Mouse (Mus musculus) neural tube, embryonic 14.5 days (tissue): ENCODE data around the gene Agrp. TPM values are rescaled to one million over a fixed set of nuclear protein-coding genes. Genes with fewer than 3 reads are reported as not detected.

Experiments
- ATAC-seq: fragments of 200-750 bp; cut with Nextera tagmentation; 2 replicates; pipeline ENCODE4 v1.8.0; 2017; ENCODE audit warnings: low read depth, mild to moderate bottlenecking, moderate TSS enrichment, moderate library complexity
- H3K27ac ChIP-seq: fragments of 300-500 bp; sonication (generic); 2 replicates; pipeline ENCODE4 v1.5.1; 2014; ENCODE audit warnings: low read depth, mild to moderate bottlenecking, control low read depth, low read length, moderate library complexity, mixed read lengths
- H3K27me3 ChIP-seq: fragments of 300-500 bp; sonication (generic); 2 replicates; pipeline ENCODE4 v1.6.1; 2014; ENCODE audit warnings: low read length; ENCODE audit not compliant: control insufficient read depth, insufficient read depth
- H3K36me3 ChIP-seq: fragments of 300-500 bp; sonication (generic); 2 replicates; pipeline ENCODE4 v1.6.1; 2014; ENCODE audit warnings: low read length, mixed read lengths; ENCODE audit not compliant: control insufficient read depth, insufficient read depth
- H3K4me1 ChIP-seq: fragments of 300-500 bp; sonication (generic); 2 replicates; pipeline ENCODE4 v1.6.1; 2014; ENCODE audit warnings: low read length; ENCODE audit not compliant: control insufficient read depth, insufficient read depth
- H3K4me2 ChIP-seq: fragments of 300-500 bp; sonication (generic); 2 replicates; pipeline ENCODE4 v1.6.1; 2014; ENCODE audit warnings: mild to moderate bottlenecking, low read depth, low read length, control low read depth
- H3K4me3 ChIP-seq: fragments of 300-500 bp; sonication (generic); 2 replicates; pipeline ENCODE4 v1.5.1; 2014; ENCODE audit warnings: low read depth, low read length, control low read depth, mixed read lengths
- H3K9ac ChIP-seq: fragments of 300-500 bp; sonication (generic); replicated peaks from 2 replicates; pipeline ENCODE4 v1.6.1; 2014; ENCODE audit warnings: low read depth, mild to moderate bottlenecking, control low read depth, low read length, mixed read lengths
- H3K9me3 ChIP-seq: fragments of 300-500 bp; sonication (generic); 2 replicates; pipeline ENCODE4 v1.6.1; 2016; ENCODE audit warnings: low read length; ENCODE audit not compliant: control insufficient read depth
- WGBS: fragments of 180-500 bp; shearing (Covaris S2); extraction: QIAGEN DNeasy Blood & Tissue Kit; methylation state at CpG from one replicate; pipeline ENCODE4 v1.1.7; 2014; 5-methylcytosine and 5-hydroxymethylcytosine counted together
- polyA plus RNA-seq: library from polyadenylated mRNA; unstranded; fragments of >200 nt; fragmentation: Nextera tagmentation; extraction: Ambion mirVana; gene quantifications from 2 replicates; pipeline ENCODE4 v1.2.1, GENCODE M21; 2014

Gene Agrp
- polyA plus RNA-seq, 1 experiment from 2014 or later: 1.3 TPM

- Histone ChIP-seq H3K27ac (no peak overlapping the region), H3K9ac (no peak overlapping the region), H3K4me2 (no peak overlapping the region), H3K9me3 (no peaks in the 10 kb centered on the region), H3K4me3 (no peak overlapping the region), H3K36me3 (peaks cover 24% of the 10 kb centered on the region), H3K27me3 (no peaks in the 10 kb centered on the region), H3K4me1 (no peaks in the 10 kb centered on the region)
- WGBS: 80% methylated on average over 2 of the region's 2 CpGs
- 0 out of 2 replicates have a peak, but pooled peaks have one; percentile 23 for ATAC-seq
Observed at GRCm38 (mm10) chr8:105527110-105527509, 110.1 kb downstream of the Agrp start.

GRCm38 (mm10) chr8:105522890-105523289 lies 114.3 kb downstream of the Agrp start:
- WGBS: 72% methylated on average over 9 of the region's 9 CpGs
- peaks cover 14% of the 10 kb centered on the region for H3K4me1 ChIP-seq
- H3K9ac ChIP-seq: no peak overlapping the region
- H3K4me2 ChIP-seq: no peak overlapping the region
- no peak overlapping the region for H3K4me3 ChIP-seq
- H3K9me3 ChIP-seq: no peaks in the 10 kb centered on the region
- no peak overlapping the region for H3K27ac ChIP-seq
- H3K27me3 ChIP-seq: no peaks in the 10 kb centered on the region
- H3K36me3 ChIP-seq: peaks cover 19% of the 10 kb centered on the region
- no peak for ATAC-seq

DNA sequence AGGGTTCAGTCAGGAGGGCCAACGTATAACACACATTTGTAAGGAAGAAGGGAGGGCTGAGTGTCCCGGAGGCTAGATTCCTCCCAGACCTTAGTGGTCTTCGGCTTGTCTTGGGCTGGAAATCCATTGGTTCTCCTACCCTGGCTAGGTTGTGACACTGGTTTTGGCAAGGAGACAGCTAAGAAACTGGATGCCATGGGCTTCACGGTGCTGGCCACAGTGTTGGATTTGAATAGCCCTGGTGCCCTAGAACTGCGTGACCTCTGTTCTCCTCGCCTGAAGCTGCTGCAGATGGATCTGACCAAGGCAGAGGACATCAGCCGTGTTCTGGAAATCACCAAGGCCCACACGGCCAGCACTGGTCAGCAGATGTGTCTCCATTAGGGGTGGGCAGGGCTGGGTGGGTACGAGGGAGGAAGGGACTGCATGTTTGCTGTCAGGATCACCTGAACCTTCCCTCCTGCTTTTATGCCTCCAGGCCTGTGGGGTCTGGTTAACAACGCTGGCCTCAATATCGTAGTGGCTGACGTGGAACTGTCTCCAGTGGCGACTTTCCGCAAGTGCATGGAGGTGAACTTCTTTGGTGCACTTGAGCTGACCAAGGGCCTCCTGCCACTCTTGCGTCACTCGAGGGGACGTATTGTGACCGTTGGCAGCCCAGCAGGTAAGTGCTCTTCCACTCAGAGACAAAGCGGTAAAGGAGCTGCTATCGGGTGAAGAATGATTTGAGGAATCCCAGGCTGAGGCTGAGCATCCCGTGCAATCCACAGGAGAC lies 115.0 kb downstream of the Agrp start:
- Histone ChIP-seq H3K4me1 (peaks cover 14% of the 10 kb centered on the region), H3K9me3 (no peaks in the 10 kb centered on the region), H3K27ac (no peak overlapping the region), H3K36me3 (peaks cover 17% of the 10 kb centered on the region), H3K4me2 (no peak overlapping the region), H3K27me3 (no peaks in the 10 kb centered on the region; the same call in 1 of the 2 replicates), H3K9ac (no peak overlapping the region), H3K4me3 (no peak overlapping the region)
- 86% methylated on average over 21 of the region's 21 CpGs for WGBS
- ATAC-seq: no peak

GRCm38 (mm10) chr8:105521061-105521460 lies 116.1 kb downstream of the Agrp start:
- peaks cover 17% of the 10 kb centered on the region for H3K4me1 ChIP-seq
- 0 out of 2 replicates have a peak overlapping the region, but pooled peaks have one; percentile 10 for H3K27ac ChIP-seq
- WGBS: 0% methylated on average over 3 of the region's 3 CpGs
- H3K27me3 ChIP-seq: no peaks in the 10 kb centered on the region; the same call in 1 of the 2 replicates
- H3K36me3 ChIP-seq: peaks cover 17% of the 10 kb centered on the region
- no peak overlapping the region for H3K9ac ChIP-seq
- no peak overlapping the region for H3K4me3 ChIP-seq
- H3K4me2 ChIP-seq: no peak overlapping the region
- no peaks in the 10 kb centered on the region for H3K9me3 ChIP-seq
- ATAC-seq: no peak

DNA sequence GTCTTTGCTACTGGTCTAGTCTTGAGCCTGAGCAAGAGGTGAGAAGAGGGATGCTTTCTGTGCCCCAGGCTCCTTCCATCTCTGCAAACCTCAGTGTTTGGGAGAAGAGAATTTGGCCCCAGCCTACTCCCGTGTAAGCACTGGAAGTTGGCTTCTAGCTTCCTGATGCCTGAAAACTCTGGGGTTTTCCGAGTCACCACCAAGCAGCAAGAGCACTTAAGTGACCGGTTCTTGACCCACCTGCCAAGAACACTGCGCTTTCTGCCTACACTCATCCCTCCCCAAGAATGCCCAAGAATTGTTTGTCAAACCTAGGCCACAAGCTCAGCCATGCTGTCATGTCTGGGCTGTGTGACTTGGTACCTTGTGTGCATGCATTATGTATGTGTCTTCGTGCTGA lies 116.7 kb downstream of the Agrp start:
- Histone ChIP-seq H3K27me3 (no peaks in the 10 kb centered on the region; the same call in 1 of the 2 replicates), H3K4me2 (no peak overlapping the region), H3K9me3 (no peaks in the 10 kb centered on the region), H3K4me3 (no peak overlapping the region), H3K4me1 (peaks cover 18% of the 10 kb centered on the region), H3K9ac (no peak overlapping the region), H3K36me3 (peaks cover 17% of the 10 kb centered on the region), H3K27ac (no peak overlapping the region)
- 28% methylated on average over 5 of the region's 5 CpGs for WGBS
- no peak for ATAC-seq

- no peak overlapping the region for H3K27ac ChIP-seq
- WGBS: 0% methylated on average over 2 of the region's 2 CpGs
- H3K9ac ChIP-seq: no peak overlapping the region
- ATAC-seq: no peak
- no peaks in the 10 kb centered on the region; the same call in 1 of the 2 replicates for H3K27me3 ChIP-seq
- peak overlapping the region; percentile 94 for H3K4me2 ChIP-seq
- H3K4me1 ChIP-seq: peaks cover 18% of the 10 kb centered on the region
- no peak overlapping the region for H3K4me3 ChIP-seq
- peaks cover 9% of the 10 kb centered on the region for H3K36me3 ChIP-seq
- H3K9me3 ChIP-seq: no peaks in the 10 kb centered on the region
Observed at GRCm38 (mm10) chr8:105519591-105519990, 117.6 kb downstream of the Agrp start.

- WGBS: under 1% methylated on average over 63 of the region's 68 CpGs
- H3K36me3 ChIP-seq: 0 out of 2 replicates have a peak, but pooled peaks cover 8% of the 10 kb centered on the region
- 0 out of 2 replicates have a peak within 1 kb of the TSS, but pooled peaks have one; percentile 28 for H3K27ac ChIP-seq
- H3K4me1 ChIP-seq: peaks cover 18% of the 10 kb centered on the region
- ATAC-seq: peak; percentile 76
- H3K9ac ChIP-seq: peak within 1 kb of the TSS; percentile 65
- peak within 1 kb of the TSS; percentile 94 for H3K4me2 ChIP-seq
- H3K4me3 ChIP-seq: peak within 1 kb of the TSS; percentile 47
- H3K9me3 ChIP-seq: no peaks in the 10 kb centered on the region
- no peaks in the 10 kb centered on the region; the same call in 1 of the 2 replicates for H3K27me3 ChIP-seq
Observed at GRCm38 (mm10) chr8:105518436-105519313, 118.5 kb downstream of the Agrp start, which contains the start of gene Hsd11b2. Gene Hsd11b2 (plus strand): TSS chr8:105518755.

- no peak overlapping the region for H3K9ac ChIP-seq
- no peak for ATAC-seq
- no peak overlapping the region for H3K4me3 ChIP-seq
- H3K36me3 ChIP-seq: 0 out of 2 replicates have a peak, but pooled peaks cover 1% of the 10 kb centered on the region
- peaks cover 18% of the 10 kb centered on the region for H3K4me1 ChIP-seq
- no peaks in the 10 kb centered on the region; the same call in 1 of the 2 replicates for H3K27me3 ChIP-seq
- H3K27ac ChIP-seq: no peak overlapping the region
- no peak overlapping the region for H3K4me2 ChIP-seq
- no peaks in the 10 kb centered on the region for H3K9me3 ChIP-seq
- 44% methylated on average over 8 of the region's 8 CpGs for WGBS
Observed at GRCm38 (mm10) chr8:105517346-105517745, 119.8 kb downstream of the Agrp start.
